Mouse (Mus musculus) small intestine, adult 2 months (tissue): Measurements from ENCODE around the gene Grm7. TPM values are rescaled to one million over a fixed set of nuclear protein-coding genes. Genes with fewer than 3 reads are reported as not detected.

Experiments used
- H3K27ac ChIP-seq: fragments of 200-500 bp; 2 replicates; pipeline ENCODE4 v1.5.1; 2012; ENCODE audit warnings: low read depth, low read length, control low read depth, inconsistent platforms; ENCODE audit not compliant: insufficient read depth
- H3K27me3 ChIP-seq: fragments of 200-500 bp; 2 replicates; pipeline ENCODE4 v1.6.1; 2012; ENCODE audit warnings: mild to moderate bottlenecking, moderate library complexity, low read length, inconsistent platforms; ENCODE audit not compliant: control insufficient read depth, insufficient read depth
- H3K36me3 ChIP-seq: fragments of 200-500 bp; 2 replicates; pipeline ENCODE4 v1.6.1; 2012; ENCODE audit warnings: mild to moderate bottlenecking, low read length, control low read depth, inconsistent platforms; ENCODE audit not compliant: control insufficient read depth, insufficient read depth
- H3K4me1 ChIP-seq: fragments of 200-500 bp; 2 replicates; pipeline ENCODE4 v1.6.1; 2012; ENCODE audit warnings: low read length, inconsistent platforms, mixed read lengths; ENCODE audit not compliant: control insufficient read depth, insufficient read depth, insufficient read length
- H3K4me3 ChIP-seq: fragments of 200-500 bp; 2 replicates; pipeline ENCODE4 v1.5.1; 2012; ENCODE audit warnings: low read depth, mild to moderate bottlenecking, control low read depth, inconsistent platforms, low read length, moderate library complexity
- CTCF ChIP-seq: fragments of 200-500 bp; IDR thresholded peaks from 2 replicates; pipeline ENCODE4 v1.5.1; 2012; ENCODE audit warnings: low read depth, mild to moderate bottlenecking, control low read depth, inconsistent platforms, low read length, moderate library complexity, mixed read lengths; ENCODE audit not compliant: insufficient replicate concordance, insufficient read length; ENCODE audit errors: extremely low read depth
- POLR2A ChIP-seq: fragments of 200-500 bp; IDR thresholded peaks from 2 replicates; pipeline ENCODE4 v1.6.1; 2012; ENCODE audit warnings: low read depth, mild to moderate bottlenecking, control low read depth, inconsistent platforms, low read length, moderate library complexity
- WGBS: fragments of 180-500 bp; shearing (Covaris S2); methylation state at CpG from one replicate; pipeline ENCODE4 v1.1.7; 2018; 5-methylcytosine and 5-hydroxymethylcytosine counted together
- polyA plus RNA-seq: library from polyadenylated mRNA; depleted of rRNA; stranded (reverse); fragments of >200 nt; gene quantifications from 2 replicates; pipeline ENCODE4 v1.2.3, GENCODE M21; 2012

Grm7 gene
- polyA plus RNA-seq, 1 experiment, result 0.11 TPM

DNA sequence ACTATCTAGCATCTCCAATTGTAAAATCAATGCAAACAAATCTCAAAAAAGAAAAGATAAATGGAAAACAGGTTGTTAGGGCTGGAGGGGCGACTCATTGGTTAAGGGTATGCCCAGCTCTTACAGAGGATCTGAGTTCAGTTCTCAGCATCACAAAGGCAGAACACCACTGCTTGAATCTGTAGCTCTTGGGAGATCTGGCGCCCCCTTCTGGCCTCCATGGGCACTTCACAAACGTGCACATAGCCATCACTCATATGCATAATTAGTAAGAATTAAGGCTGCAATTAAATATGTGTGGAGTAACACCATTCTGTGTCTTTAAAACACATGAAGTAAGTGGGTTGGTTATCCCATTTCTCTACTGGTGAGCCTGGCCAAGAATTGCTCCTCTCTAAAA, 914.1 kb downstream of the Grm7 start:
- no peaks in the 10 kb centered on the region for H3K27me3 ChIP-seq
- TF ChIP-seq CTCF (no peak), POLR2A (no peak)
- no peaks in the 10 kb centered on the region for H3K36me3 ChIP-seq
- no peak overlapping the region for H3K4me3 ChIP-seq
- no peaks in the 10 kb centered on the region for H3K4me1 ChIP-seq
- 54% methylated on average over 3 of the region's 3 CpGs for WGBS
- no peak overlapping the region for H3K27ac ChIP-seq

DNA sequence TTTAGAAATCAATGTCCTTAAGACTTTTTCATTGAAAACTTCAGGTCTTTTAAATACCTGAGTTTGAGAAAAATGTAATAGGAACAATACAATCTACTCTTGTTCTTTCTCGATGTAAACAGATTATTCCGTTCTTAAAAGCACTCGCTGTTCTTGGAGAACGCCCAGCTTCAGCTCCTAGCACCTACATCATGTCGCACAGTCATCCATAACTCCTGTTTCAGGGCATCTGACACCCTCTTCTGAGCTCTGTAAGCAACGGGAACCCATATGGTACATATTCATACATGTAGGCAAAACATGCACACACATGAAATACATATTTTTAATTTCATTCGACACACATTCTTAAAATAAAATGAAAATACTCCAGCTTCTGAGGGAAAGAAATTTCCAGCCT, 916.0 kb downstream of the Grm7 start:
- Histone ChIP-seq H3K27ac (no peak overlapping the region), H3K4me1 (no peaks in the 10 kb centered on the region), H3K27me3 (no peaks in the 10 kb centered on the region), H3K4me3 (no peak overlapping the region), H3K36me3 (no peaks in the 10 kb centered on the region)
- 80% methylated on average over 7 of the region's 7 CpGs for WGBS
- TF ChIP-seq POLR2A (no peak), CTCF (no peak)

DNA sequence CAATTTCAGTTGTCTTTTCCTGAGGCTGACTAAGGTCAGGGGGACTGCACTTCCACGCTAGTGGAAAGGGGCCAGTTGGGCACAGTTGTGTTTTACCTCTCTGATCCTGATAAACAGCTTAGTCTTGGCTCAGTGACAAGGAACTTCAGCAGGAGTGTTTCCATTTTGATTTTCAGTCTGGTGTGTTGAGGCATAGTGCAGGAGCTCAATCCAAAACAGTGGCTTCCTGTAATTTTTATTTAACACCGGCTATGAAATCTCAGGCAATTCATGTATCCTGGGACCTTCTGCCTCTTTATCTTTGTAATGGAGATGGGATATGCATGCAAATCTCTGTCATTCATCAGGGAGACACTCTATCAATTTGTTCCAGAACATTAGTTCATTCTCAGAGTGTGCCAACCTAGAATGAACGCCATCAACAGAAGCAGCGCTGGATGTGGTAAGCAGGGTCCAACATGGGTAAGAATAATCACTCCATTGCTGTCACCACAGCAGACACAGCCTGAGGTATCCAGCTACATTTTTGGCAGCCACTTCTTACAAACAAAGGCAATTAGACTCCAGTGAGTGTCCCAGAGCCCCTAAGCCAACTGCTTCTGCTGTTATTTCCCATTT, 926.2 kb downstream of the Grm7 start:
- H3K36me3 ChIP-seq, result no peaks in the 10 kb centered on the region
- WGBS, result 85% methylated on average over 4 of the region's 4 CpGs
- H3K4me1 ChIP-seq, result no peaks in the 10 kb centered on the region
- no peak overlapping the region for H3K4me3 ChIP-seq
- H3K27ac ChIP-seq, result no peak overlapping the region
- H3K27me3 ChIP-seq, result no peaks in the 10 kb centered on the region
- no peak for TF ChIP-seq CTCF
- no peak for TF ChIP-seq POLR2A

DNA sequence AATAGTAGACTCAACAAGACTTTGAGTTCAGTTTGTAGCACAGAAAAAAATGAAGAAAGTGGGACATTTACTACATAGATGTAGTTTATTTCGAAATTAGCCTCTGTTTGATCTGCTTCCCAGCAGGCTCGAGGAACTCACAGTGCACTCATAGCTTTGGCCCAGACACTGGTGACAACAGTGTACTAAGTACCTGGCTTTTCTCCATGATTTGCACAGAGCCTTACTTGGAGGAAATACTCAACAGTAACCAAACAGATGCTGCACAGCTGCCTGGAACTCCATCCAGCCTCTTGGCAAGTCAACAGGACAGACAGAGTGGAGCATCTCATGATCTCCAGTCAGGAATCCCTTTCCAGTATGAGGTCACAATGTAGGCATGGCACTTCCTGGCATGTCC, 939.5 kb downstream of the Grm7 start:
- 40% methylated on average over 2 of the region's 2 CpGs for WGBS
- H3K36me3 ChIP-seq, result no peaks in the 10 kb centered on the region
- no peak overlapping the region for H3K27ac ChIP-seq
- no peaks in the 10 kb centered on the region for H3K27me3 ChIP-seq
- no peaks in the 10 kb centered on the region for H3K4me1 ChIP-seq
- H3K4me3 ChIP-seq, result no peak overlapping the region
- TF ChIP-seq CTCF, result no peak
- no peak for TF ChIP-seq POLR2A

DNA sequence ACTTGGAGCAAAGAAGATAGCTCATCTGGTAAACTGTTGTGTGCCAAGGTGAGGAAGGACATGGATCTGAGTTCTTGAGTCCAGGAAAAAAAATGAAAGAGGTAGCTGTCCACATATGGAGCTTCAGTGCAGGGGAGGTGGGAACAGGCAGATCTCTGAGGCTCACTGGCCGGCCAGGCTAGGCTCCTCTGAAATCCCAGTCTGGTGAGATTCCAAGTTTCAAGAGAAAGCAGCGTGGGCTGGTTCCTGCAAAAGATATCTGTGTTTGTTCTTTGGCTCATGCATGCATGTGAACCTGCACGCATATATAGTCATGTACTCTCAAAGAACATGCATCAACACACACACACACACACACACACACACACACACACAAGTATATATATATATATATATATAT, 942.2 kb downstream of the Grm7 start:
- Histone ChIP-seq H3K27ac (no peak overlapping the region), H3K27me3 (no peaks in the 10 kb centered on the region), H3K4me1 (no peaks in the 10 kb centered on the region), H3K36me3 (no peaks in the 10 kb centered on the region), H3K4me3 (no peak overlapping the region)
- no peak for TF ChIP-seq POLR2A
- TF ChIP-seq CTCF, result no peak
- WGBS, result 54% methylated on average over 3 of the region's 3 CpGs

DNA sequence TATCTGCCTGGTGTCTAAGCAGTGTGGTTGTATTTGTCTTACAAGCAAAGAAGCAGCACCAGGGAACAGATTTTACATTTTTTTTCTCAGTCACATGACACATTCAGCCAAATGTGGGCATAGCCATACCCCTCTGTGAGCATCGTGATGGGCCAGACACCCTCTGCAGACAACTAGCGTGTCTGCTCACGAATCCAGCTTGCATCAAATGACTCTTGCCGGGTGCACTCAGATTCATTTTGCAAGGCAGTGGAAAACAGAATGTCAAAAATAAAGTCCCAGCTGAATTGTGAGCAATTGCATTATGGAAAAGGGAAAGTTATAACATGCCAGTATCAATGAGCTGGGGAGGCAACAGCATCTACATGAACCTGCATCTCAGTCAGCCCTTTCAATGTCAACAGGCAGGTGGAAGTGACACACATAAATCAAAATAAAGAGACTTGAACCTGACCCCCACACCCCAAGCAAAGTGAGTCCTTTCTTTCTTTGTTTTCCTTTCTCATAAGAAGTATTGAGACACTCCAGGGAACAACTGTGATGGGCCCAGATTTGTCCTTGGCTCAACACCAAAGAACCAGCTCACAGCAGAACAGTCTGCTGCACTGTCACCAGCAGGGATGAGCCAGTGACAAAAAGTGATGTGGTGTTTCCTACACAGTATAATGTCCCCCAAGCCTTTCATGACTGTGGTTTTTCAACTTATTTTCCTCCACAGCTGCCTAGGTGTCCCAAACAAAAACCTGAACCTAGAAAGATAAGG, 956.7 kb downstream of the Grm7 start:
- no peak for TF ChIP-seq POLR2A
- TF ChIP-seq CTCF, result no peak
- H3K27me3 ChIP-seq, result no peaks in the 10 kb centered on the region
- H3K4me3 ChIP-seq, result no peak overlapping the region
- no peaks in the 10 kb centered on the region for H3K4me1 ChIP-seq
- no peak overlapping the region for H3K27ac ChIP-seq
- no peaks in the 10 kb centered on the region for H3K36me3 ChIP-seq
- WGBS, result 76% methylated on average over 4 of the region's 4 CpGs

DNA sequence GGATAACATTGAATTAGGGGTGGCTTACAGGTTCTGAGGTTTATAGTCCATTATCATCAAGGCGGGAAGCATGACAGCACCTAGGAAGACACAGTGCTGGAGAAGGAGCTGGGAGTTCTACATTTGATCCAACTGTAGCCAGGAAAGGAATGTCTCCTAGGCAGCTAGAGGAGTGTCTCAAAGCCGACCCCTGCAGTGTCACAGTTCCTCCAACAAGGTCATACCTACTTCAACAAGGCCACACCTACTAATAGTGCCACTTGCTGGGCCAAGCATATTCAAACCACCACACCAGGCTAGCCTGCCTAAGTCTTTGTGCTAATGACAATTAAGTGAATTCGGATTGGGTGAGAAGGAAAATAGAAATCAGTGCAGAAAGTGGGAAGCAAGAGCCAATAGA, 965.0 kb downstream of the Grm7 start:
- TF ChIP-seq CTCF, result no peak
- no peak for TF ChIP-seq POLR2A
- 77% methylated on average over 3 of the region's 3 CpGs for WGBS
- no peaks in the 10 kb centered on the region for H3K36me3 ChIP-seq
- no peaks in the 10 kb centered on the region for H3K4me1 ChIP-seq
- no peak overlapping the region for H3K4me3 ChIP-seq
- H3K27me3 ChIP-seq, result no peaks in the 10 kb centered on the region
- no peak overlapping the region for H3K27ac ChIP-seq

DNA sequence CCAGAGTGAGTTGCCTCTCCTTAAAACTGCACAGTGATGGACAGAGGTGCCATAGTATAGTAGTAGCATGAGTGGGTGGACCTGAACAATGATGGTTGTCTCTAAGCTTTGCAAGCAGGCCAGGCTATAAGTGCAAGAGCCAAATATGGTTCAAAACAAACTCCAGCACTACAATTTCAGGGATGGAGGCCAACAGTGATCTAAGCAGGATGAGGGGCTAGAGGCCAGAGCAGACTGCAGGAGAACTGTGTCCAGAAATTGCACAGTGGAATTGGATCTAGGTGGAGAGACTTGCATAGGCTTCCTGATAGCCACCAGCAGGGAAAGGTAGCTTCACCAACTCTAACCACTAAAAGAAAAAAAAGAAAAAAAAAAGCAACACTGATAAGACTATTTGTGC, 968.5 kb downstream of the Grm7 start:
- no peak overlapping the region for H3K27ac ChIP-seq
- TF ChIP-seq POLR2A (no peak), CTCF (no peak)
- H3K27me3 ChIP-seq, result no peaks in the 10 kb centered on the region
- H3K4me1 ChIP-seq, result no peaks in the 10 kb centered on the region
- no peak overlapping the region for H3K4me3 ChIP-seq
- H3K36me3 ChIP-seq, result no peaks in the 10 kb centered on the region
